ENCODE assay signal across 41 mouse cellular contexts in genomic region chr11:46507146-46507545, GRCm38 (mm10). TPM values are rescaled to one million over a fixed set of nuclear protein-coding genes. Genes with fewer than 3 reads are reported as not detected.
"Had no signal": no experiment of that assay in that cellular context is flagged by ENCODE, and none has a peak within 500 bp of the region (broad histone marks: within the 10 kb centered on the region; RNA-seq: fewer than 3 reads in every experiment).

No protein-coding gene starts in this region.

- H3K27me3 ChIP-seq: heart, embryonic 12.5 days; hindbrain, embryonic 12.5 days; hindbrain, embryonic 15.5 days; kidney, embryonic 15.5 days; limb, embryonic 12.5 days; liver, embryonic 13.5 days; liver, embryonic 15.5 days had no signal

- H3K9ac ChIP-seq: heart, embryonic 12.5 days; hindbrain, embryonic 12.5 days; hindbrain, embryonic 15.5 days; kidney, embryonic 15.5 days; limb, embryonic 12.5 days; liver, embryonic 13.5 days; liver, embryonic 15.5 days had no signal

- H3K4me3 ChIP-seq: gastrocnemius, adult 2 months; heart, embryonic 10.5 days; heart, embryonic 12.5 days; hindbrain, embryonic 10.5 days; hindbrain, embryonic 12.5 days; hindbrain, embryonic 15.5 days; kidney, embryonic 15.5 days; left cerebral cortex, adult 2 months; limb, embryonic 10.5 days; limb, embryonic 12.5 days; liver, embryonic 13.5 days; liver, embryonic 15.5 days had no signal

- H3K4me1 ChIP-seq: heart, embryonic 10.5 days; heart, embryonic 12.5 days; hindbrain, embryonic 10.5 days; hindbrain, embryonic 12.5 days; hindbrain, embryonic 15.5 days; kidney, embryonic 15.5 days; limb, embryonic 10.5 days; limb, embryonic 12.5 days; liver, embryonic 13.5 days; liver, embryonic 15.5 days had no signal

- H3K9me3 ChIP-seq: heart, embryonic 10.5 days; heart, embryonic 12.5 days; hindbrain, embryonic 10.5 days; hindbrain, embryonic 12.5 days; hindbrain, embryonic 15.5 days; kidney, embryonic 15.5 days; limb, embryonic 10.5 days; limb, embryonic 12.5 days; liver, embryonic 13.5 days; liver, embryonic 15.5 days had no signal

- H3K27ac ChIP-seq: gastrocnemius, adult 2 months; heart, embryonic 10.5 days; hindbrain, embryonic 10.5 days; hindbrain, embryonic 12.5 days; hindbrain, embryonic 15.5 days; hindbrain, postnatal 0 days; kidney, embryonic 15.5 days; kidney, postnatal 0 days; left cerebral cortex, adult 2 months; limb, embryonic 10.5 days; limb, embryonic 12.5 days; liver, embryonic 13.5 days; liver, embryonic 15.5 days had no signal

- DNase-seq: gastrocnemius, adult 2 months; gastrocnemius, postnatal 10 days; gastrocnemius, postnatal 25 days; heart, adult 18-20 months; heart, postnatal 10 days; heart, postnatal 4 days; kidney, adult 11 months; kidney, adult 2 months; kidney, adult 9 months; kidney, postnatal 14 days; kidney, postnatal 36 days; liver; liver, embryonic 13.5 days had no signal

- H3K4me2 ChIP-seq: heart, embryonic 12.5 days; hindbrain, embryonic 12.5 days; hindbrain, embryonic 15.5 days; kidney, embryonic 15.5 days; limb, embryonic 12.5 days; liver, embryonic 11.5 days; liver, embryonic 13.5 days; liver, embryonic 15.5 days had no signal

- H3K36me3 ChIP-seq: heart, embryonic 10.5 days; heart, embryonic 12.5 days; hindbrain, embryonic 10.5 days; hindbrain, embryonic 12.5 days; hindbrain, embryonic 15.5 days; kidney, embryonic 15.5 days; limb, embryonic 10.5 days; limb, embryonic 12.5 days; liver, embryonic 13.5 days; liver, embryonic 15.5 days had no signal

RNA-seq across cellular contexts. Expression of gene Gm12169, which starts 16.9 kb away (rescaled TPM):
- total RNA-seq: gastrocnemius, adult 2 months; gastrocnemius, postnatal 10 days; gastrocnemius, postnatal 25 days; gastrocnemius, postnatal 4 days; granulocyte monocyte progenitor cell, adult 5-6 weeks; heart, adult 18-20 months; heart, adult 8-10 months; heart, postnatal 10 days; heart, postnatal 25 days; heart, postnatal 4 days; hindbrain, postnatal 0 days; layer of hippocampus, adult 18-20 months; layer of hippocampus, adult 8-10 months; layer of hippocampus, postnatal 10 days; layer of hippocampus, postnatal 25 days; left cerebral cortex, adult 2 months; left cerebral cortex, postnatal 25 days had no signal
- polyA plus RNA-seq: heart, embryonic 10.5 days; heart, embryonic 12.5 days; heart, embryonic 14.5 days; heart, embryonic 16.5 days; hindbrain, embryonic 10.5 days; hindbrain, embryonic 12.5 days; hindbrain, embryonic 15.5 days; hindbrain, postnatal 0 days; intestine, embryonic 14.5 days; intestine, embryonic 16.5 days; kidney, adult 2 months; kidney, embryonic 15.5 days; kidney, postnatal 0 days; large intestine, adult 2 months; limb, embryonic 10.5 days; limb, embryonic 12.5 days; limb, embryonic 14.5 days; liver, embryonic 11.5 days; liver, embryonic 13.5 days; liver, embryonic 15.5 days had no signal

RNA-seq across cellular contexts. Expression of gene Havcr2, which starts 52.4 kb away (rescaled TPM):
- total RNA-seq: gastrocnemius, postnatal 25 days had no signal
- polyA plus RNA-seq: limb, embryonic 12.5 days had no signal
